Mouse (Mus musculus): Measurements from ENCODE around the gene Mapkap1. TPM values are rescaled to one million over a fixed set of nuclear protein-coding genes. Genes with fewer than 3 reads are reported as not detected.

The Mapkap1 gene
- polyA plus RNA-seq, 1 experiment from 2014 or later: 103 TPM

Other genes with a start within 250 kb of the Mapkap1 start
- gene Pbx3, start 33.6 kb upstream of the Mapkap1 start, polyA plus RNA-seq (2014; fragmentation: Nextera tagmentation; extraction: Ambion mirVana): 48.9 and 53.2 TPM in 2 replicates